Mouse (Mus musculus) cerebellum, postnatal 4 days (tissue): Measurements from ENCODE around the gene Shisal2a.
A peak's percentile ranks its signal among the peaks of the same experiment; 100 is the strongest.

Experiments
- DNase-seq, 2 experiments: peaks; one replicate each; pipeline ENCODE4 v3.0.0; 2022; ENCODE audit warnings: low spot score in 2 of 2, mixed read lengths in 1 of 2

The Shisal2a gene

DNA sequence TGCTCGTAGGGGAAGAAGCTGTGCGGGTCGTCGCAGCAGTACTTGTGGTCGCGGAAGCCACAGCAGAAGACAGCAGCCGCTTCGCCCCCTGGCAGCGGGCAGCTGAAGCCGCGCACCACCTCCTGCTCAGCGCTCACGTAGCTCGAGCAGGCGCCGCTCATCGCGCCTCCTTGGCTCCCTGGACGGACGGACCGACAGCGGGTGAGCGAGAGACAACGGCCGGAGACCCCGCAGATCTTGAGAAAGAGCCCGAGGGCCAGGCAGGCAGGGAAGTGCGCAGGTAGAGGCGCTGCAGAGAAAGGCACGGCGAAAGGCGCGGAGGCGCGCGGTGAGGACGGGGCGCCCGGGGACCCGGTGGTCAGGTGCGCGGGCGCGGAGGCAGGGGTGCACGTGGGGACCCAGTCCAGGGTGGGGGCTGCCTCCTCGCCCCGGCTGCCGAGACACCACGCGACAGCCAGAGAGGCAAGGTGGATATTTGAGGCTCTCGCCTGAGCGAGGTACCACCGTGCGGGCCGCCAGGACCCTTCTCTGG, at the start of gene Shisal2a:
Gene Shisal2a (minus strand): TSS at position 167 of the 532 bp plus-strand sequence.
- no peak for DNase-seq

DNA sequence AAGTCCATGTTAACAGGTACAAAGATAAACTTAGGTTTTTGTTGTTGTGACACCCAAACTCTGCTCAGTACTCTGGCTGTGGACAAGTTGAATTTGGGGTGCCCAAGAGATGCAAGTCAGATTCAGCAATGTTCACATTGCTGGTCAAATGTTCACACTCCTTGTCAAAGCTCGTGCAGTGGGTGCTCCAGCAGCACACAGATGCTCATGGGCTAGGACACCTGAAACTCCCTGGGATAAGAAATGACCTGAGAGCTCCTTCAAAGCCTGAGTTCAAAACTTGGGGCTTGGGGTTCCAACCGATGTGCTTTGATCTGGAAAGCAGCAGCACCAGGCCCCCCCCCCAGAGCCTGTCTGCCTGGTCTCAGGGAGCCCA, 48.4 kb upstream of the Shisal2a start:
- DNase-seq, result no peak

DNA sequence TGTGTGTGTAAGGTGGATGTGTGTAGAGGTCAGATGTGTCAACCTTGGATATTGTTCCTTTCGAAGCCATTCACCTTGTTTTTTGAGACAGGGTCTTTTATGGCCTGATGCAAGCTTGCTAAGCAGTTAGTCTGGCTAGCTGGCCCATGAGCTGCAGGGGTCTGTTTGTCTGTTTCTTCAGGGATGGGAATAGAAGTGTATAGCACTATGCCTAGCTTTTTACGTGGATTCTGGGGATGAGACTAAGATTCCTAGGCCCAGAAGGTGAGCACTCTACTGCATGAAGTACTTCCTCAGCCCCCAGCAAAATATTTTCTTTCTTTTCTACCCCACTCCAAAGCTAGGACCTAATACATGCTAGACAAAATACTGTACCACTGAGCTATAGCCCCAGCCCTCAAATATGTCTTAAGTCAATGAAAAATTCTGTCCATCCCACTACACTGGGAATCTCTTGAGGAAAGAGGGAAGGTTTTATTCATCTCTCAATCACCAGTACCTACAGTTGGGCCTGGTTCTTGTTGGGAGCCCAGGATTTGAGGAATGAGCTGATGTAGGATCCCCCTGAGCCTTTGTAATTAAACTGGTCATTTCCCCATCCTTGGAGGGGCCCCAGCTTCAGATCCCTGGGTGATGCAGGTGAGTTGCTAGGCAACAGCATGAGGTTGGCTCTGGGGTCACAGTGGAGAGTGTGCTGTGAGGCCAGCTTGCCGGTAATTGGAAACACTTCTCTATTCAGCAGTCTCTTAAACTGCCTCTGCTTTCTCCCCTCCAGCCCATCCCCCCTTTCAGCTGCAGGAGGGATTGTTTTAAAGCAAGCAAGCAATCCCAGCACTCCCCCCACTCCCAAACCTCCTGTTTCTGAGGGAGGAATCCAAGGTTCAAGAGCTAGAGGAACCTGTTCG, 47.8 kb upstream of the Shisal2a start:
- no peak for DNase-seq

DNA sequence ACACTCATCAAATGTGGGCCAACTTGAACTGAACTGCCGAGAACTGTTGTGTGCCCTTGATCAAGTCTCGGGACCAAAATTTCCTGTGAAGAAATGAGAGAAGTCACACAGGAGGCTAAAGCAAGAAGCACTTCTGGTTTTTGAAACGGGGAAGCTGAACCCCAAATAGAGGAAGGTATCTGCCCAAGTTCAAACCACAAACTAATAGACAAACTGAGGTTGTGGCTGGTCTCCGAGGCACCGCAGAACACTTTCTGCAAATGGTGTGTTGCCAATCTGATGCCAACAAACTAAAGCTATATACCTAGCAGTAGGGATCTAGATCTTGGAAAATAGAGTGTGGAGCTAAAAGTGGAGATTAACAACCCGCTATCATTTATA, 45.2 kb upstream of the Shisal2a start:
- no peak for DNase-seq

DNA sequence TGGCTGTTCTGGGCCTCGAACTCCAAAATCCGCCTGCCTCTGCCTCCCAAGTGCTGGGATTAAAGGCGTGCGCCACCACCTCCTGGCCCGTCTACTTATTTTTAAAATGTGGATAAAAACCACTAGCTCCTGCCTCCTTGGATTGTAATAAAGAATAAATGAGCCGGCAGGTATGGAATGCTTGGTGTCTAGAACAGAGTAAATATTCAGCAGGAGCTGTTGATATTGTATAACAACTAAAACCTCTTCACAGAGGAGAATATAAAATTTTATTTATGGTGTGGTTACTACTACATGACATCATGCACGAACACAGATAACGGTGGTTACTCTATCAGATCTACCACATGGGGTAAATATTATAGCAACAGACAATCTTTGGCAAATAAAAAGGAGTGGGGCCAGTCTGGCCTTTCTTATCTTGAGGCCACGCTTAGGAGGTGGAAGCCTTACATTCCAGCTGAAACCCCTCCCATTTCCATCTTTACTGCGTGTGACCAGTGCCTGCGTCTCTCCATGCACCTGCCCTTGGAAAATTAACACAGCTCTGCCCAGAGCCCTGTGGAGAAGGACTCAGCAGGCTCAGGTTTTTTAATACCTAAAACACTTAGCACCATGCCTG, 44.7 kb upstream of the Shisal2a start:
- no peak for DNase-seq

DNA sequence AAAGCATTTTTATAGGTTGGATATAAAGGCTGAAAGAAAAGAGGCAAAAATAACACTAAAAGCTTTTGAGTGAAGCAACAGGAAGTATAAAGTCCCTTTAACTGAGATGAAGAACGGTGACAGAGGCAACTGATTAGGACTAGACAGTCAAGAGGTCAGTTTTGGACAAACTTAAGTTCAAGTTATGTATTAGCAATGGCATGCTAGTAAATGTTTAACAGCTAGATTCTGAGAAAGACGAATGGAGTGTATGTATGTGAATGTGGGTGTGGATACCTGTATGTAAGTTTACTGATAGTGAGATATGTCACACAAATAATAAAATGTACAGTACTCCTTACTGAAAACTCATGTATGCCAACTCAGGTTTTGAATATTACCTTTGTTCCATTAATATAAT, 41.4 kb upstream of the Shisal2a start:
- no peak for DNase-seq

DNA sequence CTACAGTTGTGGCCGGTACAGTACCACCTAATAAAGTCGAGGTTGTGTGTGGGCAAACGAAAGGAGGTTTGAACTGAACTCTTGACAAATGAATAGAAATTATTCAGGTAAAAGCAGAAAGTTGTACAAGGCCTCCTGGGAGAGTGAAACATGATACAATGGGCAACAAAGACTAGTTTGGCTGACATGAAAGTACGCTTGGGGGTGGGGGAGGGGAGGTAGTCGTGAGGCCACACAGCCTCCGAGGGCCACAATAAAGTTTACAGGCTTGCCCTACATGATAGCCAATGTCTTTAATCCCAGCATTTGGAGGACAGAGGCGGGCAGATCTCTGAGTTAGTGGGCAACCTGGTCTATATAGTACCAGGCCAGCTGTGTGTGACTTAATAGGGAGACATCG, 24.5 kb upstream of the Shisal2a start:
- DNase-seq, result no peak

DNA sequence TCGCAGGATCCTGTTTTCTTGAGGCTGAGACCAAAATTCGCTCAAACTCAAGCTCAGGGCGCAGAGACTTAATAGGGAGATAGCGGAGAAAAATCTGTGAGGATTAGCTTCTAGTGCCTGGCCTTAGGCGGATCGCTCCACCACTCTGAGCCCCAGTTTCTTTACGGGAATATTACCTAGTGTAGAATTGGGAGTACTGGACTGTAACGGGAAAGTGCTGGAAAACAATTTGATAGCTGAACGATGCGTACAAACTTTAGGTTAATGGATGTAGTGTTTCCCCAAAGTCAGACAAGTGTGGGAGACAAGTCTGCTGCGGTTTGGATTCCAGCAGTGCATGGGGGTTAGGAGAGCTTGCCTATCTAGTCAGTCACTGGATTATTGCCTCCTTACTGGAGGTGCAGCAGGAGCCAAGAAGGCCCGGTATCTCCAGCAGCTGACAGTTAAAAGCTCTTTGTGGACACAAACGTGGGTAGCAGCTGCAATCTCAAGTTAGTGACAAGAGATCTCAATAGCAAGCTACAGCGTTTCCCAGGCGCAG, 23.8 kb upstream of the Shisal2a start, which contains the start of gene Gpx7:
Gene Gpx7 (minus strand): TSS at position 101 of the 541 bp plus-strand sequence.
- no peak for DNase-seq

DNA sequence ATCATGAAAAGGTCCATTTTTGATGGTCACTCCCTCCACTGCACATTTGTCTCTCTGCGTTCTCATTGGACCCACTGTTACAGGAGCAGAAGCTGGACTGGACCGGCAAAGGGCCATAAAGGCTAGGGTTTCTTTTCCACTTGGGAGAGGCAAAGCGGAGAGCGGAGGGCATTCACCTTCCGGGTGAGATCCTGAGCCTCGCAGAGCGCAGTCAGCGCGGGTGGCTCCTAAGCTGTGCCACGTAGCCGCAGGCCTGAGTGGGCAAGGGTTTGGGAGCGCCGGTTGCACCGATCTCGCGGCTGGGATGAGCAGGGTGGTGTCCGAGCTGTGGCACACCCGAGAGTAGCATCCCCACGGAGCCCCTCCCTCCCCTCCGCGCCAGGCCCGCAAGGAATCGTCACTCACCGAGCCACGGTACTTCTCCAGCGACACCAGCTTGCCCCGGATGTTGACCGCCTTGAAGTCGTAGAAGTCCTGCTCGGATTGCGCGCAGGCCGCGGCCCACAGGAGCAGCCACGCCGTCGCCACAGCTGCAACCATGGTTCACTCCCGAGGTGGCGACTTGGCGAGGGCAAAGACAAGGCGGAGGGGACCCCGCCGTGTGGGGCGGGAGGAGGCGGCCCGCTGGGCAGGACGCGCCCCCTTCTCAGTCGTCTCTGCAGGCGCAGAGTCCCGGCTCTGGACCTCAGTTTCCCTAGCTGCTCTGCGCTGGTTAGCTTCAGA, 23.1 kb upstream of the Shisal2a start:
- peak; percentile 36 to 55 for DNase-seq

DNA sequence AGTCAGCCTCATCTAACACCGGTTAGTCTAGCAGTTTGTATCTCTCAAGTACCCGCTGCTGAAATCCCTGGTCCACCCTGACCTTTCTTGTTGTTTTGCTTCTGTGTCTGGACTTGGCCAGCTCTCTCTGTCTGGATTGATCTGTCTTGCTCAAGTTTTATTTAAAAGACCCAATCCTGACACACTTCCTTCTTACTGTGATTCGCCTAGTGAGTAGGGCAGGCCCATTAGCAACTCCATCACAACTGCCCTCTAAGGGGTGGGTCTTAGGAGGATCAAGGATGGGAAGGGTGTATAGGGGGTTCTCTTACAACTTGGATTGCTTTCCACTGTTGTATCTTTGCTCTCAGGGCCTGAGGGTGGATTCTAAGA, 22.6 kb upstream of the Shisal2a start:
- no peak for DNase-seq

DNA sequence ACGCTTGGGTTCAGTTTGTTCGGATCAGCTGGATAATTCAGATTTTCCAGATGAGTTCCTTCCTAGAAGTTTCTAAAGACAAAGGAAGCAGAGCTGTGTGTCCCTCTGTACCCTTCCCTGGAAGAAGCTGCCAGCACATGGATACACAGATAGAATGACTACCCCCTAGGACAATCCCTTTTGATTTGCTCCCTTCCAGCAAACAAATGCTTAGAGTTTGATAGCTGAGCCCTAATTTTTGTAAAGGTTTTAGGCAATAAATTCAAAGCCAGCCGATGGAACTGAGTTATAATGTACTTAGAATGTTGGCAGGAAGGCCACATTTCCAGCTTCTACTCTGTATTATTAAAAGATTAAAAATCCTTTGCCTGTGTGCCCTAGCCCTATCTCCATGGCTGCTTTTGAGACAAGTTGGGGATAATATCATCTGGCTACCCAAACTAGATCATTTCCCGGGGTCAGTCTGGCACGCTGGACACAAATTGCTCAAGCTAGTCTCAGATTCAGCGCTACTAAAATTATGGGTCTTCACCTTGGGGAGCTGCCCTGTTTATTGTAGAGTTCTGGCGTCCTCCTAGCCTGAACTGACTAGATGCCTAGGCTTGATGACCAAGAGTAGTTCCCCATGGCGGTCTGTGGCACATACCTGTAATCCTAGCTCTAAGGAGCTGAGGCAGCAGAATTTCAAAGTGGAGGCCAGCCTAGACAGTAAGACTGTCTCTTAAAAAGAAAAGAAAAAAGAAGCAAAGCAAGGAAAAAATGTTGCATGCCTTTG, 20.9 kb upstream of the Shisal2a start:
- no peak for DNase-seq

DNA sequence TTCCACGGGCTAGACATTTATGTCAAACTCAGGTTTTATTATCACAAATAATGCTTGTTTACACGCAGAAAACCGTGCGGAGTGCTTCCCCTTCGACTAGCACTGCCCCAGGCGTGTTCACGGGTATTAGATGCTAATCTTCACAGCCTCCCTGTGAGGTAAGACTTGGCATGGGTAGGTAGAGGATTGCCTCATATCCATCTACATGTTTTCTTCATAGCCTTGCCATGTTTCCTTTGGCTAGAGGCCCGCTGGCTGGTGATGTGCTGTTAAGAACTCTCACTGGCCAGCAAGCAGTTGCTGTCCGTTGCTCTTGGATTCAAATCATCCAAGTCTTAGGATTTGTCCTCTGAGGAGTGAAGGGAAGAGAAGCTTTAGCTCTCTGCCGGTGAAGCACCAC, 17.2 kb upstream of the Shisal2a start:
- no peak for DNase-seq

DNA sequence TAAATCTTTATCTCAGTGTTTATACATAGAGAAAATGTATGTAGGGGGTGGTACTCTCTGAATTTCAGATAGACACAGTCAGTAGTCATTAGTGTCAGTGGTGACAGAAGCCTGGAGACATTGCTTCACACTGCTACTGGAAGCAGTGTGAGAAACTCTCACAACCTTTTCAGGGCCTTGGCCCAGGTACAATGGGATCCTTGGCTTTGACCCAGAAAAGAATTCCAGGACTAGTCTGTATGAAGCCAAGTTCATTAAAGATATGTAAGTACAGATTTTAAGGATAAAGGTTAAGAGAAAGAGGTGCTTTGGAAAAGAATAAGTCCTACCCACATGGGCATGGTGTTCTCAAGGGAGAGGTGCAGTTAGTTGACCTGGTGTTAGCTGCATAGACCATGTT, 11.1 kb upstream of the Shisal2a start:
- DNase-seq, result no peak

DNA sequence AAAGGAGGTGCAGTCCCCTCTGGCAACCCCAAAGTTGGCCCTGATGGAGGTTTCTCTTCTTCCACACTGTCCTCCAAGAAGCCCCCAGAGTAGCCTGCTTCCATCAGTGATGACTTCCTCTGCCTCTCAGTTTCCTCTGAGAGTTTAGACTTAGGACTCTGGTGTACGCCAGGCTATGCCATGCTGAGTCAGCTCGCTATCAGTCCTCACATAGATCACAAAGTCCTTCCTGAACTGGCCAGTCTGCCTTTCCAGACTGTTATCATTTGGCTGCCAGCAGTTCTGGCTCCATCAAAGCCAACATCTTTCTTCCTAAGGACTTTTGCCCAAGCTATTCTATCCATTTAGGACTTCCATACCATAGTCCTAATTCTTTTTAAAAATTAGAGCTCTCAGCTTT, 9.4 kb upstream of the Shisal2a start:
- no peak for DNase-seq

DNA sequence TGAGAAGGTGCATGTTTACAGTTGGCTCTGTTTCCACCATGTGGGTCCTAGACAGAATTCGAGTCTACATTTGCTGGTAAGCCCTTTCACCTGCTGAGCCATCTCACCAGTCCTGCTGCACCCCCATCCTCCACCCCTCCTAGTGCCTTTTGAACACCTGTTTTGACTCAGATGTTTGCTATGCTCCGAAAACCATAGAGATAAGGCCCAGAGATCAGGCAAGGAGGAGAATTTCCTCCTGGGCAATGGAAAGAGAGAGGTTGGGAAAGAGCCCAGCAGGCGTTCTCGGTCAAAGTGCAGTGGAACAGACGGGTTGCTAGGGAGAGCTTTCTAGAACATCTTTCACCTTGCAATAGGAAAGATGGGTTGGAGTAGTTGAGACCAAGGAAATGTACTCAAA, 8.0 kb upstream of the Shisal2a start:
- DNase-seq, result no peak

DNA sequence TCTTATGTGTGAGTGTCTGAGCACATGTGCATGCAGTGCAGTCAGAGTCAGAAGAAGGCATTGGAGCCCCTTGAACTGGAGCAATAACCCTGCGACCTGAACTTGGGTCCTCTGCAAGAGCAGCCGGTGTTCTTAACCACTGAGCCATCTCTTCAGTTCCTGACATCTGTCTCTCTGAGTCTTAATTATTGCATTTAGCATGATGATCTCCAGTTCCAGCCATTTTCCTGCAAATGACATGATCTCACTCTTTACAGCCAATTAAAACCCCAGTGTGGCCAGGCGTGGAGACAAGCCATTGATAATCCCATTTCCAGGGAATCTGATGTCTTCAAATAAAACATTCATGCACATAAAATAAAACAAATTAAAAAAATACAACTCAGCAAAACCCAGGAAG, 5.6 kb upstream of the Shisal2a start:
- DNase-seq, result no peak

DNA sequence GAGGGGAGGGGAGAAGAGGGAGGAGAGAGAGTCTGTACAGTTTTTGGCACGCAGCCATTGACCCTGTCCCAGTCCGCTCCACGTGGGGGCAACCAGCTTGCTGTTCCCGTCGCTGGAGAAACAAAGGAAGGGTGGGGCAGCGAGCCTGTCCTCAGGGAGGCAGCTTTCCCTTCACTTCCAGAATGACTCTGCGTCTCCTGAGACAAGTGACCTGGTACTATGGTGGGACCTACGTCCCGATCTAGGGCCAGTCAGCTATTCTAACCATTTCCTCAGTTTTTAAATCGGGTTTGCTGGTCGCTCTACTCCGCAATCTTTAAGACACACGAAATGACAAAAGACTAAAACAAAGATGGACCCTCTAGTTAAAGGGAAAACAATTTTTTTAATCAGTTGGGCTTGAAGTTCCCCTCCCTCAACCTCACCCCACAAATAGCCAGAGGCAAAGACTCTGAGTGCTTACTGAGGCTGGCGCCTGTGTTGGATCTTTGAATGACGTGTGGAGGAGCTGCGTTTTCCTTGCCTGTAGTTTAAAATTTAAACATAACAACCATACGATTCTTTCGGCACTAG, 4.6 kb upstream of the Shisal2a start:
- DNase-seq, result peak in 1 of 2 experiments; percentile 64

DNA sequence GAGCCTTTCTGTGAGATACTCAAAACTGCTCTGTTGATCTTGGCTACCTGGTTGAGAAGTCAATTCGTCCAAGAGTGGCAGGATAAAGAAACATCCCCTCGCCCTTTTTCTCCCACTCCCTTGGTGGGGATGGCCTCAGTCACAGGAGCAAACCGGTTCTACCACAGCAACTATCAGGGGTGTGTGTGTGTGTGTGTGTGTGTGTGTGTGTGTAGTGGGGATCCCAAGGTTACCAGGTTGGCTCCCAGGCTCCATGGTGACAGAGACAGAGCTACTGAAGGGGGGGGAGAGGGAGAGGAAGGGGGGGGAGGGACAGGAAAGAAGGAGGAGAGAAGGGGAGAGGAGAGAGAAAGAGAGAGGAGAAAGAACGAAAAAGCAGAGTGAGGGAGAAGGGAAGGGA, 4.0 kb upstream of the Shisal2a start:
- DNase-seq, result no peak

DNA sequence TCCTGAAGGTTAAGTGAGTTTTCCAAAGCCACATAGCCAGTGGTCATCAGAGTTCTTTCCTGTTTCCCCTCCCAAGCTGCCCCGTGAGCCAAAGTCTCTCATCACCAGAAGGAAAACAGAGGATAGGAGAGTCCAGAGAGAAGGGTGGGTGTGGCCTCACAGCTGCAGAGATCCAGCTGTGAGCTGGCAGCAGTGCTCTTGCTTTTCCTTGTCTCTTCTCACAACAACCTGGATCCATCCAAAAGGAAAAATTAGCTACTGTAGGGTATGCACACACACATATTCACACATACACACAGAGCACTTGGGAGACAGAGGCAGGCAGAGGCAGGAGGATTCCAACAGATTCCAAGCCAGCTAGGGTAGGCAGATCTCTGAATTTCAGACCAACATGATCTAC, 2.9 kb upstream of the Shisal2a start:
- no peak for DNase-seq

DNA sequence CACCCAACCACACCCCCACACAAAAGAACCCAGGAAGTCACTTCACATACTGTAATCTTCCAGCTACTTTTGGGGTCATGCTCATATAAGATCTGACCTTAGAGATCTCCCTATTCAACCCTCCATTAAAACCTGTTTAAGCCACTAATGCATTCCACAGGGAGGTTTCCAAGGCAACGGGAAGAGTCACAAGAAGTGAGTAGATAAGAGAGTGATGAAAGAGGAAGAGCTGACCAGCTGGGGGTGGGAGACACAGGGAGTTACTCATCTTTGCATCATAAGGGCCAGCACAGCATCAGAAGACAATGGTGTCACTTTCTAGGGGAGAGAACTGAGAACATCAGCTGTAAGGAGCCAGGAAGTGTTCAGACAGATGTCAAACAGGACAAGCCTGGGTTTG, 3.0 kb downstream of the Shisal2a start:
- no peak for DNase-seq

DNA sequence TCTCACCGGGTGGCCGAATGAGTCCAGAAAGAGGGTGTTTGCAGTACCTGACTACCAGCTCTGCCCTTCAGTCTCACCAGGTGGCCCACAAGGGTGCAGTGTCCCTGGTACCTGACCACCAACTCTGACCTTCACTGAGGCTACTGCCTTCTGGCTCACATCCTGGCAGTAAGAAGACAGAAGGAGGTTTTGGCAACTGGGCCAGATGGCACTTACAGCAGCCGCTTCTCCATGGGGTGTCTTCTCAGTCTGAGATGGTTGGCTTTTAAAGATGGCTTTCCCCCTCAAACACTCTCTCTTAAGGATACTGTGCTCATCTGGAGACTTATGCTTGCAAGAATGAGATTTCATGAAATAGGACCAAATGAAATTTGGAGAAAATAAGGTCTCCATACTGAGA, 3.7 kb downstream of the Shisal2a start:
- DNase-seq, result peak in 1 of 2 experiments; percentile 21
